Mouse (Mus musculus) kidney, embryonic 14.5 days (tissue): Measurements from ENCODE around the gene Olfr605. TPM values are rescaled to one million over a fixed set of nuclear protein-coding genes. Genes with fewer than 3 reads are reported as not detected.
"Not testable (repeated sequence)": the region's sequence is repeated elsewhere in the genome, so short reads cannot be mapped to it uniquely, and the experiment has no call there.

Experiments
- ATAC-seq: fragments of 200-750 bp; cut with Nextera tagmentation; 2 replicates; pipeline ENCODE4 v1.8.0; 2017; ENCODE audit warnings: moderate number of reproducible peaks, mild to moderate bottlenecking, moderate TSS enrichment, moderate library complexity; ENCODE audit not compliant: low FRiP score, low TSS enrichment
- H3K27ac ChIP-seq: fragments of 300-500 bp; sonication (generic); 2 replicates; pipeline ENCODE4 v1.5.1; 2014; ENCODE audit warnings: low read depth, mild to moderate bottlenecking, low read length, moderate library complexity, mixed read lengths
- H3K27me3 ChIP-seq: fragments of 300-500 bp; sonication (generic); 2 replicates; pipeline ENCODE4 v1.6.1; 2014; ENCODE audit warnings: mild to moderate bottlenecking, low read length; ENCODE audit not compliant: control insufficient read depth, insufficient read depth
- H3K36me3 ChIP-seq: fragments of 300-500 bp; sonication (generic); 2 replicates; pipeline ENCODE4 v1.6.1; 2014; ENCODE audit warnings: low read length, mixed read lengths; ENCODE audit not compliant: control insufficient read depth, insufficient read depth
- H3K4me1 ChIP-seq: fragments of 300-500 bp; sonication (generic); 2 replicates; pipeline ENCODE4 v1.6.1; 2014; ENCODE audit warnings: low read length, mixed read lengths; ENCODE audit not compliant: control insufficient read depth, insufficient read depth
- H3K4me2 ChIP-seq: fragments of 300-500 bp; sonication (generic); replicated peaks from 2 replicates; pipeline ENCODE4 v1.6.1; 2014; ENCODE audit warnings: low read depth, mild to moderate bottlenecking, low read length
- H3K4me3 ChIP-seq: fragments of 300-500 bp; sonication (generic); 2 replicates; pipeline ENCODE4 v1.5.1; 2014; ENCODE audit warnings: mild to moderate bottlenecking, low read length
- H3K9ac ChIP-seq: fragments of 300-500 bp; sonication (generic); 2 replicates; pipeline ENCODE4 v1.6.1; 2014; ENCODE audit warnings: low read depth, mild to moderate bottlenecking, low read length, moderate library complexity
- H3K9me3 ChIP-seq: fragments of 300-500 bp; sonication (generic); 2 replicates; pipeline ENCODE4 v1.6.1; 2016; ENCODE audit warnings: low read length; ENCODE audit not compliant: control insufficient read depth
- WGBS: fragments of 180-500 bp; shearing (Covaris S2); extraction: QIAGEN DNeasy Blood & Tissue Kit; methylation state at CpG from one replicate; pipeline ENCODE4 v1.1.7; 2014; 5-methylcytosine and 5-hydroxymethylcytosine counted together
- polyA plus RNA-seq: library from polyadenylated mRNA; unstranded; fragments of >200 nt; fragmentation: Nextera tagmentation; extraction: Ambion mirVana; gene quantifications from 2 replicates; pipeline ENCODE4 v1.2.1, GENCODE M21; 2014

The Olfr605 gene
- not detected in 2 replicates for polyA plus RNA-seq

DNA sequence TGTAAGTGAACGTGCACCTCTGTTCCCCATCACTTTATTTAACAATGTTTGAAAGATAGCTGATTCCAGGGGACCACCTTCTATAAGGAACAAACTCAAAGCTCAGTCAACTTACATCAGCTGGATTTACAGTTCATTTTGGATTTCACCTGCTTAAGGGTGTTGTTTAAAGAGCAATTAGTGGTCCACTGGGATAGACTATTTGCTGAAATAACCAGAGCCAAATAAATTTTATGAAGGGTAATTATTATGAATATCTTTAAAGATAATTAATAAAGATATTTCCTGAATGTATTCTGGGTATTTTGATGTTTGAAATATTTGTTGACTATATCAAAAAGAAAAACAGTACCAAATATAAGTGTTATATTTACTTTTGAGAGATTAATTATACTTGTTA is at the start of gene Olfr605:
TSS of gene Olfr605 (minus strand) at position 101 of the 400 bp plus-strand sequence.
- H3K36me3 ChIP-seq: no peaks in the 10 kb centered on the region
- H3K27me3 ChIP-seq: no peaks in the 10 kb centered on the region
- no peak within 1 kb of the TSS for H3K9ac ChIP-seq
- no peak within 1 kb of the TSS for H3K4me3 ChIP-seq
- H3K9me3 ChIP-seq: no peaks in the 10 kb centered on the region
- 97% methylated on average over 1 of the region's 1 CpGs for WGBS
- H3K4me1 ChIP-seq: no peaks in the 10 kb centered on the region
- H3K27ac ChIP-seq: no peak within 1 kb of the TSS
- H3K4me2 ChIP-seq: no peak within 1 kb of the TSS
- ATAC-seq: no peak

DNA sequence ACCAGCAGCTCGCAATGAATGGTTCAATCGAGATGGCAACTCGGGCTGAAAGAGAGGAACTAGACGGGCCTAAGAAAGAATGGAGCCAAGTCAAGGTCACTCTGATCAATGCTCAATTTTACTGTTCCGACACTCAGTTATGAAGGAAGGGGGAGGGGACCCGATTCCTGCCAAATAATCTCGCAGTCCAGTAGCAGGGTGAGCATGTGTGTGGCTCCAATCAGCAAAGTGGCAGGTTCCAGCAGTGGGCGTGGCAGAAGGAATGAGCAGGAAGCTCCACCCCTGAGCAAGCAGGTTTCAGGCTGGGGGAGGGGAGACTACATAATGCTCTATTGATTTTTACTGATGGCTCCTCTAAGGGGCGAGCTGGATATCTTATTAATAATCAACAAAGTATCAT is 31.9 kb upstream of the Olfr605 start:
- WGBS: 87% methylated on average over 9 of the region's 9 CpGs
- H3K4me2 ChIP-seq, H3K27ac ChIP-seq, H3K27me3 ChIP-seq, ATAC-seq, H3K36me3 ChIP-seq, H3K9ac ChIP-seq, H3K9me3 ChIP-seq, H3K4me1 ChIP-seq, H3K4me3 ChIP-seq: not testable (repeated sequence)

GRCm38 (mm10) chr7:103469577-103469976 is 24.3 kb upstream of the Olfr605 start, which contains the start of gene Olfr608:
Gene Olfr608, plus strand, starts transcription at chr7:103469877.
- Histone ChIP-seq H3K9me3 (no peaks in the 10 kb centered on the region), H3K36me3 (no peaks in the 10 kb centered on the region), H3K4me1 (no peaks in the 10 kb centered on the region), H3K4me2 (no peak within 1 kb of the TSS), H3K27me3 (no peaks in the 10 kb centered on the region), H3K27ac (no peak within 1 kb of the TSS), H3K4me3 (no peak within 1 kb of the TSS), H3K9ac (no peak within 1 kb of the TSS)
- ATAC-seq: no peak

DNA sequence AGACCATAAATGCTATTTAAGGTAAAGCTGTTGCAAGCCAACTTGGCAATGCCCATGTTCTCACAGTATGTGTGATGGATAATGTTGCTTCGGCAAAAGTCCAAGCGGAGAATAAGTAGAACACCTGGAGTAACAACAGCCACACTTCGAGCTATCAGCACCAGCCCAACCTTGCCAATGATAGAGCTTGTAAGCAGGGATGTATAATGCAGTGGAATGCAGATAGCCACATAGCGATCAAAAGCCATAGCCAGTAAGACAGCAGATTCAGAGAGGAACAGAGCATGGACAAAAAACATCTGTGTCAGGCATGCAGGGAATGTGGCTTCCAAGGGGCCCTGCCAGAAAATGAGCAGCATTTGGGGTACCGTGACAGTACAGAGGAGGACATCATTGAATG is 15.4 kb upstream of the Olfr605 start:
- Histone ChIP-seq H3K4me1 (no peaks in the 10 kb centered on the region), H3K36me3 (no peaks in the 10 kb centered on the region)
- ATAC-seq: no peak

GRCm38 (mm10) chr7:103448746-103449145 is 3.5 kb upstream of the Olfr605 start, which contains the start of gene Olfr606:
Gene Olfr606, plus strand, starts transcription at chr7:103449046.
- Histone ChIP-seq H3K9ac (no peak within 1 kb of the TSS), H3K27ac (no peak within 1 kb of the TSS), H3K4me1 (no peaks in the 10 kb centered on the region), H3K4me2 (no peak within 1 kb of the TSS), H3K36me3 (no peaks in the 10 kb centered on the region), H3K27me3 (no peaks in the 10 kb centered on the region), H3K4me3 (no peak within 1 kb of the TSS), H3K9me3 (no peaks in the 10 kb centered on the region)
- no peak for ATAC-seq
- WGBS: 86% methylated on average over 2 of the region's 2 CpGs

More for the DNA sequence above, 15.4 kb upstream of the Olfr605 start:
- Histone ChIP-seq H3K27ac (no peak overlapping the region), H3K9ac (no peak overlapping the region), H3K4me2 (no peak overlapping the region), H3K27me3 (no peaks in the 10 kb centered on the region), H3K9me3 (no peaks in the 10 kb centered on the region), H3K4me3 (no peak overlapping the region)
- 88% methylated on average over 5 of the region's 5 CpGs for WGBS

- 73% methylated on average over 1 of the region's 1 CpGs for WGBS
- H3K36me3 ChIP-seq, H3K4me3 ChIP-seq, H3K4me2 ChIP-seq, H3K27ac ChIP-seq, H3K4me1 ChIP-seq, H3K9ac ChIP-seq, ATAC-seq, H3K27me3 ChIP-seq, H3K9me3 ChIP-seq: not testable (repeated sequence)
Observed at GRCm38 (mm10) chr7:103414772-103415171, 30.5 kb downstream of the Olfr605 start, which contains the start of gene Usp17lc. Gene Usp17lc, plus strand, starts transcription at chr7:103415072.

- not testable (repeated sequence) for H3K27me3 ChIP-seq, H3K9ac ChIP-seq, H3K4me1 ChIP-seq, H3K4me2 ChIP-seq, ATAC-seq, H3K27ac ChIP-seq, H3K36me3 ChIP-seq, H3K4me3 ChIP-seq, H3K9me3 ChIP-seq
- WGBS: 71% methylated on average over 3 of the region's 3 CpGs
Observed at GRCm38 (mm10) chr7:103406521-103407055, 38.7 kb downstream of the Olfr605 start.

DNA sequence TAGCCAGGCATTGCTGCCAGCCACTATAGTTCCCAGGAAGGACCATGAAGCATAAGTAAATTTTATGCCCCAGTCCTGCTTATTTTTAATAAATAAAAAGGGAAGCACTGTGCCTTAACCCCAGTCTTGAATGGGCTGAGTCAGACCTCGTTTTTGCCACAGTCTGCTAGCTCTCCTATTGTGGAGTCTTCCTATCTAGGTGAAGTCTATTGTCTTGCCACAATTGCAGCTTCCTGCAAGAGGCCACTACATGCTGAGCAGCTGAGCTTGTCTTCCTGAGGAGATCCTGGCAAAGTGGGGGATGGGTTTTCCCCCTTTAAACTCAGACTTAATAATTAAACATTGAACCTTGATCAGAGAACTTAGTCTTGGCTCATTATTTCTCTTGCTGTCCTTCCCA is 46.3 kb downstream of the Olfr605 start:
- H3K27me3 ChIP-seq: no peaks in the 10 kb centered on the region
- H3K4me1 ChIP-seq: no peaks in the 10 kb centered on the region
- no peak for ATAC-seq
- no peaks in the 10 kb centered on the region for H3K9me3 ChIP-seq
- no peak overlapping the region for H3K9ac ChIP-seq
- WGBS: 17% methylated on average over 1 of the region's 1 CpGs
- H3K36me3 ChIP-seq: no peaks in the 10 kb centered on the region
- H3K4me2 ChIP-seq: no peak overlapping the region
- H3K27ac ChIP-seq: no peak overlapping the region
- H3K4me3 ChIP-seq: no peak overlapping the region

- Histone ChIP-seq H3K27me3 (no peaks in the 10 kb centered on the region), H3K4me2 (no peak overlapping the region), H3K9me3 (no peaks in the 10 kb centered on the region), H3K36me3 (no peaks in the 10 kb centered on the region), H3K4me3 (no peak overlapping the region), H3K27ac (no peak overlapping the region), H3K4me1 (no peaks in the 10 kb centered on the region), H3K9ac (no peak overlapping the region)
- ATAC-seq: no peak
Observed at GRCm38 (mm10) chr7:103397758-103398157, 47.5 kb downstream of the Olfr605 start.
